Mouse (Mus musculus): ENCODE measurements around the gene Atp13a4. TPM values are rescaled to one million over a fixed set of nuclear protein-coding genes. Genes with fewer than 3 reads are reported as not detected.

Gene Atp13a4
- polyA plus RNA-seq, 1 experiment = not detected

- WGBS = 84% methylated on average over 2 of the region's 2 CpGs
- Histone ChIP-seq H3K27ac (ENCODE audit: insufficient read depth, low read depth, low read length) (no peak overlapping the region), H3K27me3 (ENCODE audit: control insufficient read depth, insufficient read depth, low read length) (no peaks in the 10 kb centered on the region), H3K4me3 (ENCODE audit: low read depth, low read length) (no peak overlapping the region), H3K4me1 (ENCODE audit: control insufficient read depth, insufficient read depth, insufficient read length, low read length) (no peaks in the 10 kb centered on the region), H3K36me3 (ENCODE audit: control insufficient read depth, insufficient read depth, low read length) (no peaks in the 10 kb centered on the region)
- no peak for TF ChIP-seq CTCF (IDR thresholded peaks at IDR 0.05; ENCODE audit: extremely low read depth, insufficient read length, insufficient replicate concordance, low read depth, low read length)
- TF ChIP-seq POLR2A (IDR thresholded peaks at IDR 0.05; ENCODE audit: low read depth, low read length) = no peak
These were observed 145.6 kb downstream of the Atp13a4 start for GRCm38 (mm10) chr16:29399079-29399478.

GRCm38 (mm10) chr16:29384781-29385180, 159.9 kb downstream of the Atp13a4 start:
- no peaks in the 10 kb centered on the region for H3K4me1 ChIP-seq (ENCODE audit: control insufficient read depth, insufficient read depth, insufficient read length, low read length)
- no peak for TF ChIP-seq POLR2A (IDR thresholded peaks at IDR 0.05; ENCODE audit: low read depth, low read length)
- TF ChIP-seq CTCF (IDR thresholded peaks at IDR 0.05; ENCODE audit: extremely low read depth, insufficient read length, insufficient replicate concordance, low read depth, low read length) = no peak
- H3K36me3 ChIP-seq (ENCODE audit: control insufficient read depth, insufficient read depth, low read length) = no peaks in the 10 kb centered on the region
- no peak overlapping the region for H3K27ac ChIP-seq (ENCODE audit: insufficient read depth, low read depth, low read length)
- WGBS = 82% methylated on average over 4 of the region's 4 CpGs
- no peak overlapping the region for H3K4me3 ChIP-seq (ENCODE audit: low read depth, low read length)
- H3K27me3 ChIP-seq (ENCODE audit: control insufficient read depth, insufficient read depth, low read length) = no peaks in the 10 kb centered on the region

DNA sequence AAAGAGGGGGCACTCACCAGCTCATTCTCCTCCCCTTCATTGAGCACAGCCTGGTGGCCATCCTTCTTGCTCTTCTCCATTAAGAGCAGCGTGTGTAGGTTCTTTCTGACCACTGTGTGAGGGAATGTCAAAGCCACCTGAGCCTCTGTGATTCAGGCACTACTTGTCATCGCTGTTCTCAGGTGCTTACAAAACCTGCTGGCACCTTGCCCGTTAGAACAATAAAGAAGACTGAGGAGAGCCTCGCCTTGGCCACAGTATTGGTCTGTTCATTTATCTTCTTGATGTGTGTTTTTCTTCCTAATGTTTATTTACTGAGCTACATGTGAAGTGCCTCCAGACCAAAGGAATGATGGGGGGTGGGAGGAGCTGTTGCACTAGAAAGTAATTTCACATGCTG, 166.2 kb downstream of the Atp13a4 start, which contains the start of gene Atp13a5:
Atp13a5 (minus strand) TSS at position 275 of the 400 bp plus-strand sequence.
- Histone ChIP-seq H3K4me1 (ENCODE audit: control insufficient read depth, insufficient read depth, insufficient read length, low read length) (no peaks in the 10 kb centered on the region), H3K4me3 (ENCODE audit: low read depth, low read length) (no peak within 1 kb of the TSS), H3K27ac (ENCODE audit: insufficient read depth, low read depth, low read length) (no peak within 1 kb of the TSS), H3K36me3 (ENCODE audit: control insufficient read depth, insufficient read depth, low read length) (no peaks in the 10 kb centered on the region), H3K27me3 (ENCODE audit: control insufficient read depth, insufficient read depth, low read length) (no peaks in the 10 kb centered on the region)
- WGBS = 26% methylated on average over 4 of the region's 4 CpGs
- TF ChIP-seq POLR2A (IDR thresholded peaks at IDR 0.05; ENCODE audit: low read depth, low read length) (no peak), CTCF (IDR thresholded peaks at IDR 0.05; ENCODE audit: extremely low read depth, insufficient read length, insufficient replicate concordance, low read depth, low read length) (no peak)

DNA sequence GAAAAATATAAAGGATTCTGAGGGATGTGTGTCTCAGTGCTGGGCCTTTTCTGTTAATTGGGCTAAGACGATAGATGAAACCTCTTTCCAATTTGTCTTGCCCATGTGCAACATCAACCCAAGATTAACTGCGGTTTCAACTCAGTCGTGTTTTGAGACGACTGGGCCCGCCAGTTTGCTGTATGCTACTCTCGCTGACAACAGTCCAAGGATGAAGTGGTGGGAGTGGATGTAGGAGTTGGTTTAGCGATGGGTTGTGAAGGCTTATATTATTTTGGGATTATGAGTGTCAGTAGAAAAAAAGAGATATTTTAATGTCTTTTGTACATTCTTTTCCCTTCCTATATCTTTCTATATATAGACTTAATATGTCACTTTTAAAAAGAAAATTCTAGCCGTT, 170.0 kb downstream of the Atp13a4 start:
- Histone ChIP-seq H3K36me3 (ENCODE audit: control insufficient read depth, insufficient read depth, low read length) (no peaks in the 10 kb centered on the region), H3K27me3 (ENCODE audit: control insufficient read depth, insufficient read depth, low read length) (no peaks in the 10 kb centered on the region), H3K4me1 (ENCODE audit: control insufficient read depth, insufficient read depth, insufficient read length, low read length) (no peaks in the 10 kb centered on the region), H3K4me3 (ENCODE audit: low read depth, low read length) (no peak overlapping the region), H3K27ac (ENCODE audit: insufficient read depth, low read depth, low read length) (no peak overlapping the region)
- 86% methylated on average over 8 of the region's 8 CpGs for WGBS
- no peak for TF ChIP-seq POLR2A (IDR thresholded peaks at IDR 0.05; ENCODE audit: low read depth, low read length)
- no peak for TF ChIP-seq CTCF (IDR thresholded peaks at IDR 0.05; ENCODE audit: extremely low read depth, insufficient read length, insufficient replicate concordance, low read depth, low read length)

Other genes with a start within 250 kb of the Atp13a4 start
- not detected in 2 replicates for gene Atp13a5, start 166.1 kb downstream of the Atp13a4 start, polyA plus RNA-seq (2012; rRNA removed)
- gene Opa1, start 34.5 kb upstream of the Atp13a4 start, polyA plus RNA-seq (2012; rRNA removed) = 5.6 and 7.0 TPM in 2 replicates